Mouse (Mus musculus): Measurements from ENCODE around the gene Hoxd9. TPM values are rescaled to one million over a fixed set of nuclear protein-coding genes. Genes with fewer than 3 reads are reported as not detected.

The Hoxd9 gene
- total and polyA plus RNA-seq, 3 experiments, result not detected

- Histone ChIP-seq H3K4me2 (ENCODE audit: insufficient read depth, low read depth, poor library complexity, severe bottlenecking) (no peak within 1 kb of the TSS), H3K4me3 (replicated peaks in 1 of 3; ENCODE audit: low read depth in 2 of 3, low read length in 2 of 3, poor library complexity in 1 of 3) (no peak within 1 kb of the TSS), H3K9ac (ENCODE audit: insufficient read depth, low read depth) (no peak within 1 kb of the TSS), H3K79me2 (replicated peaks; ENCODE audit: control insufficient read depth, extremely low read depth, insufficient read depth, poor library complexity, severe bottlenecking) (no peaks in the 10 kb centered on the region), H3K9me3 (replicated peaks; ENCODE audit: low read length) (peaks cover 15% of the 10 kb centered on the region), H3K36me3 (replicated peaks in 1 of 2; ENCODE audit: control insufficient read depth in 1 of 2, insufficient read depth in 1 of 2, low read length in 1 of 2) (no peaks in the 10 kb centered on the region), H3K27me3 (replicated peaks) (no peaks in the 10 kb centered on the region), H3K4me1 (ENCODE audit: control insufficient read depth in 1 of 2, insufficient read depth in 2 of 2) (no peaks in the 10 kb centered on the region), H3K27ac (ENCODE audit: insufficient read depth, low read depth) (no peak within 1 kb of the TSS)
- no peak for DNase-seq (ENCODE audit: extremely low read depth)
- dilution Hi-C loops (cut with MboI; ENCODE audit: extremely low pct_ligation_motif_present, extremely low pct_unique_long_range_greater_than_20kb, low sequenced_read_pairs) (no loop called here), in situ Hi-C loops (cut with MboI; ENCODE audit: low pct_ligation_motif_present, low pct_unique_long_range_greater_than_20kb, low sequenced_read_pairs) (loop anchor here (10.0 to 25.0 kb wide), 2 partner anchors 454 to 621 kb away; no protein-coding TSS in a partner anchor)
- TF ChIP-seq GABPA (IDR thresholded peaks at IDR 0.05; ENCODE audit: insufficient replicate concordance, low read depth, low read length) (no peak), MAFK (IDR thresholded peaks at IDR 0.05; ENCODE audit: insufficient replicate concordance, low read length) (no peak), MAZ (IDR thresholded peaks at IDR 0.05; ENCODE audit: low read depth, low read length) (no peak), SMC3 (IDR thresholded peaks at IDR 0.05; ENCODE audit: low read depth, low read length) (no peak), MYC (IDR thresholded peaks at IDR 0.05; ENCODE audit: low read depth, low read length) (no peak), RAD21 (IDR thresholded peaks at IDR 0.05; ENCODE audit: low read depth, low read length) (no peak)
Measured at GRCm38 (mm10) chr2:74691022-74691951, 6.2 kb upstream of the Hoxd9 start, which contains the start of gene Hoxd10. Gene Hoxd10, plus strand, starts transcription at chr2:74691924.

DNA sequence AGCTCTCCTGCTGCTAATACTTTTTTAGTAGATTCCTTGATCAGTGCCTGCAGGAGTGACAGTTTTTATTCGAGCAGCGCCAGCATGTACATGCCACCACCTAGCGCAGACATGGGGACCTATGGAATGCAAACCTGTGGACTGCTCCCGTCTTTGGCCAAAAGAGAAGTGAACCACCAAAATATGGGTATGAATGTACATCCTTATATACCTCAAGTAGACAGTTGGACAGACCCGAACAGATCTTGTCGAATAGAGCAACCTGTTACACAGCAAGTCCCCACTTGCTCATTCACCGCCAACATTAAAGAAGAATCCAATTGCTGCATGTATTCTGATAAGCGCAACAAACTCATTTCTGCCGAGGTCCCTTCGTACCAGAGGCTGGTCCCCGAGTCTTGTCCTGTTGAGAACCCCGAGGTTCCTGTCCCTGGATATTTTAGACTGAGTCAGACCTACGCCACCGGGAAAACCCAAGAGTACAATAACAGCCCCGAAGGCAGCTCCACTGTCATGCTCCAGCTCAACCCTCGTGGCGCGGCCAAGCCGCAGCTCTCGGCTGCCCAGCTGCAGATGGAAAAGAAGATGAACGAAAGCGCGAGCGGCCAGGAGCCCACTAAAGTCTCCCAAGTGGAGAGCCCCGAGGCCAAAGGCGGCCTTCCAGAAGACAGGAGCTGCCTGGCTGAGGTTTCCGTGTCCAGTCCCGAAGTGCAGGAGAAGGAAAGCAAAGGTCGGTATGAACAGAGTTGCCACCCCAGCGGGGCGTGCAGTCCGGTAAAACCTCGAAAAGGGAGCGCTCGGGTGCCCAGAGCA, 5.3 kb upstream of the Hoxd9 start:
- in situ Hi-C loops (cut with MboI; ENCODE audit: low pct_ligation_motif_present, low pct_unique_long_range_greater_than_20kb, low sequenced_read_pairs), result loop anchor here (10.0 to 25.0 kb wide), 2 partner anchors 453 to 620 kb away; no protein-coding TSS in a partner anchor
- Histone ChIP-seq H3K4me1 (ENCODE audit: control insufficient read depth in 1 of 2, insufficient read depth in 2 of 2) (no peaks in the 10 kb centered on the region), H3K4me2 (ENCODE audit: insufficient read depth, low read depth, poor library complexity, severe bottlenecking) (no peak overlapping the region), H3K79me2 (replicated peaks; ENCODE audit: control insufficient read depth, extremely low read depth, insufficient read depth, poor library complexity, severe bottlenecking) (no peaks in the 10 kb centered on the region), H3K4me3 (replicated peaks in 1 of 3; ENCODE audit: low read depth in 2 of 3, low read length in 2 of 3, poor library complexity in 1 of 3) (no peak overlapping the region), H3K9me3 (replicated peaks; ENCODE audit: low read length) (peaks cover 15% of the 10 kb centered on the region), H3K36me3 (replicated peaks in 1 of 2; ENCODE audit: control insufficient read depth in 1 of 2, insufficient read depth in 1 of 2, low read length in 1 of 2) (no peaks in the 10 kb centered on the region), H3K9ac (ENCODE audit: insufficient read depth, low read depth) (no peak overlapping the region), H3K27ac (ENCODE audit: insufficient read depth, low read depth) (no peak overlapping the region), H3K27me3 (replicated peaks) (no peaks in the 10 kb centered on the region)
- no peak for TF ChIP-seq MXI1 (IDR thresholded peaks at IDR 0.05; ENCODE audit: low read depth, low read length)
- no peak for TF ChIP-seq UBTF (IDR thresholded peaks at IDR 0.05; ENCODE audit: low read depth, low read length)
- no peak for TF ChIP-seq RCOR1 (conservative IDR thresholded peaks at IDR 0.05; ENCODE audit: low read depth, low read length)
- TF ChIP-seq GABPA (IDR thresholded peaks at IDR 0.05; ENCODE audit: insufficient replicate concordance, low read depth, low read length), result no peak
- no peak for TF ChIP-seq TBP (conservative IDR thresholded peaks at IDR 0.05; ENCODE audit: low read depth, low read length)
- TF ChIP-seq CHD1 (IDR thresholded peaks at IDR 0.05; ENCODE audit: low read depth, low read length), result no peak
- no peak for TF ChIP-seq ZKSCAN1 (IDR thresholded peaks at IDR 0.05; ENCODE audit: borderline replicate concordance, low read depth, low read length)
- no peak for TF ChIP-seq SMC3 (IDR thresholded peaks at IDR 0.05; ENCODE audit: low read depth, low read length)
- TF ChIP-seq RAD21 (IDR thresholded peaks at IDR 0.05; ENCODE audit: low read depth, low read length), result no peak
- TF ChIP-seq HCFC1 (IDR thresholded peaks at IDR 0.05; ENCODE audit: low read depth, low read length), result no peak
- TF ChIP-seq EP300 (IDR thresholded peaks at IDR 0.05; ENCODE audit: low read length), result no peak
- TF ChIP-seq KAT2A (IDR thresholded peaks at IDR 0.05; ENCODE audit: insufficient replicate concordance, low read length), result no peak
- TF ChIP-seq NELFE (IDR thresholded peaks at IDR 0.05; ENCODE audit: low read depth, low read length), result no peak
- no peak for TF ChIP-seq USF1 (IDR thresholded peaks at IDR 0.05; ENCODE audit: low read depth, low read length)
- TF ChIP-seq ZNF384 (IDR thresholded peaks at IDR 0.05; ENCODE audit: low read depth, low read length), result no peak
- TF ChIP-seq PAX5 (IDR thresholded peaks at IDR 0.05; ENCODE audit: low read length), result no peak
- TF ChIP-seq POLR2A (IDR thresholded peaks at IDR 0.05; ENCODE audit: low read depth, low read length), result no peak
- dilution Hi-C loops (cut with MboI; ENCODE audit: extremely low pct_ligation_motif_present, extremely low pct_unique_long_range_greater_than_20kb, low sequenced_read_pairs), result no loop called here
- DNase-seq (ENCODE audit: extremely low read depth), result no peak

Data from CH12.LX (cell line).